Mouse (Mus musculus): Measurements from ENCODE around the gene Gmip. TPM values are rescaled to one million over a fixed set of nuclear protein-coding genes. Genes with fewer than 3 reads are reported as not detected.

Gene Gmip
- total and polyA plus RNA-seq, 3 experiments: 25.4 to 81.8 (median 48.1) TPM

GRCm38 (mm10) chr8:69799261-69799660 is 9.2 kb upstream of the Gmip start:
- DNase-seq (ENCODE audit: extremely low read depth): no peak
- Histone ChIP-seq H3K9ac (ENCODE audit: insufficient read depth, low read depth) (no peak overlapping the region), H3K79me2 (replicated peaks; ENCODE audit: control insufficient read depth, extremely low read depth, insufficient read depth, poor library complexity, severe bottlenecking) (no peaks in the 10 kb centered on the region; the same call in 1 of the 2 replicates), H3K36me3 (replicated peaks in 1 of 2; ENCODE audit: control insufficient read depth in 1 of 2, insufficient read depth in 1 of 2, low read length in 1 of 2) (peaks cover 96 to 98% of the 10 kb centered on the region in 2 experiments), H3K27me3 (replicated peaks) (no peaks in the 10 kb centered on the region), H3K4me2 (ENCODE audit: insufficient read depth, low read depth, poor library complexity, severe bottlenecking) (no peak overlapping the region), H3K4me3 (replicated peaks in 1 of 3; ENCODE audit: low read depth in 2 of 3, low read length in 2 of 3, poor library complexity in 1 of 3) (no peak overlapping the region), H3K4me1 (ENCODE audit: control insufficient read depth in 1 of 2, insufficient read depth in 2 of 2) (no peaks in the 10 kb centered on the region), H3K9me3 (replicated peaks; ENCODE audit: low read length) (no peaks in the 10 kb centered on the region), H3K27ac (ENCODE audit: insufficient read depth, low read depth) (no peak overlapping the region)
- in situ Hi-C loops (cut with MboI; ENCODE audit: low pct_ligation_motif_present, low pct_unique_long_range_greater_than_20kb, low sequenced_read_pairs) (no loop called here), dilution Hi-C loops (cut with MboI; ENCODE audit: extremely low pct_ligation_motif_present, extremely low pct_unique_long_range_greater_than_20kb, low sequenced_read_pairs) (no loop called here)
- TF ChIP-seq MAZ (IDR thresholded peaks at IDR 0.05; ENCODE audit: low read depth, low read length) (no peak), NELFE (IDR thresholded peaks at IDR 0.05; ENCODE audit: low read depth, low read length) (no peak), MAFK (IDR thresholded peaks at IDR 0.05; ENCODE audit: insufficient replicate concordance, low read length) (no peak), SIN3A (IDR thresholded peaks at IDR 0.05; ENCODE audit: low read length) (no peak), RCOR1 (conservative IDR thresholded peaks at IDR 0.05; ENCODE audit: low read depth, low read length) (no peak), MEF2A (IDR thresholded peaks at IDR 0.05; ENCODE audit: borderline replicate concordance, low read depth, low read length) (no peak), ZKSCAN1 (IDR thresholded peaks at IDR 0.05; ENCODE audit: borderline replicate concordance, low read depth, low read length) (no peak), POLR2AphosphoS2 (IDR thresholded peaks at IDR 0.05; ENCODE audit: low read depth, low read length) (no peak), SMC3 (IDR thresholded peaks at IDR 0.05; ENCODE audit: low read depth, low read length) (no peak), GABPA (IDR thresholded peaks at IDR 0.05; ENCODE audit: insufficient replicate concordance, low read depth, low read length) (no peak), PAX5 (IDR thresholded peaks at IDR 0.05; ENCODE audit: low read length) (no peak), RAD21 (IDR thresholded peaks at IDR 0.05; ENCODE audit: low read depth, low read length) (no peak), JUN (IDR thresholded peaks at IDR 0.05; ENCODE audit: insufficient read depth, low read depth, low read length) (no peak), JUND (conservative IDR thresholded peaks at IDR 0.05; ENCODE audit: low read depth, low read length) (no peak), MAX (IDR thresholded peaks at IDR 0.05; ENCODE audit: low read length) (no peak), TCF12 (IDR thresholded peaks at IDR 0.05; ENCODE audit: low read depth, low read length) (no peak), HCFC1 (IDR thresholded peaks at IDR 0.05; ENCODE audit: low read depth, low read length) (no peak)

- H3K79me2 ChIP-seq (replicated peaks; ENCODE audit: control insufficient read depth, extremely low read depth, insufficient read depth, poor library complexity, severe bottlenecking): no peaks in the 10 kb centered on the region; the same call in 1 of the 2 replicates
- dilution Hi-C loops (cut with MboI; ENCODE audit: extremely low pct_ligation_motif_present, extremely low pct_unique_long_range_greater_than_20kb, low sequenced_read_pairs) (no loop called here), in situ Hi-C loops (cut with MboI; ENCODE audit: low pct_ligation_motif_present, low pct_unique_long_range_greater_than_20kb, low sequenced_read_pairs) (no loop called here)
- H3K27ac ChIP-seq (ENCODE audit: insufficient read depth, low read depth): no peak overlapping the region
- no peak overlapping the region for H3K4me3 ChIP-seq (replicated peaks in 1 of 3; ENCODE audit: low read depth in 2 of 3, low read length in 2 of 3, poor library complexity in 1 of 3)
- H3K27me3 ChIP-seq (replicated peaks): no peaks in the 10 kb centered on the region
- no peak overlapping the region for H3K4me2 ChIP-seq (ENCODE audit: insufficient read depth, low read depth, poor library complexity, severe bottlenecking)
- H3K9me3 ChIP-seq (replicated peaks; ENCODE audit: low read length): no peaks in the 10 kb centered on the region
- H3K9ac ChIP-seq (ENCODE audit: insufficient read depth, low read depth): no peak overlapping the region
- H3K36me3 ChIP-seq (replicated peaks in 1 of 2; ENCODE audit: control insufficient read depth in 1 of 2, insufficient read depth in 1 of 2, low read length in 1 of 2): peaks cover 95 to 97% of the 10 kb centered on the region in 2 experiments
- TF ChIP-seq RCOR1 (conservative IDR thresholded peaks at IDR 0.05; ENCODE audit: low read depth, low read length) (no peak), ZNF384 (IDR thresholded peaks at IDR 0.05; ENCODE audit: low read depth, low read length) (no peak), NELFE (IDR thresholded peaks at IDR 0.05; ENCODE audit: low read depth, low read length) (no peak), KAT2A (IDR thresholded peaks at IDR 0.05; ENCODE audit: insufficient replicate concordance, low read length) (no peak), JUN (IDR thresholded peaks at IDR 0.05; ENCODE audit: insufficient read depth, low read depth, low read length) (no peak), PAX5 (IDR thresholded peaks at IDR 0.05; ENCODE audit: low read length) (no peak), USF2 (conservative IDR thresholded peaks at IDR 0.05; ENCODE audit: low read depth, low read length) (no peak), CHD2 (IDR thresholded peaks at IDR 0.05; ENCODE audit: low read length) (no peak), TCF12 (IDR thresholded peaks at IDR 0.05; ENCODE audit: low read depth, low read length) (no peak), E2F4 (IDR thresholded peaks at IDR 0.05; ENCODE audit: insufficient replicate concordance, low read depth, low read length) (no peak), USF1 (IDR thresholded peaks at IDR 0.05; ENCODE audit: low read depth, low read length) (no peak), POLR2A (IDR thresholded peaks at IDR 0.05; ENCODE audit: low read depth, low read length) (no peak), RAD21 (IDR thresholded peaks at IDR 0.05; ENCODE audit: low read depth, low read length) (no peak), BHLHE40 (IDR thresholded peaks at IDR 0.05; ENCODE audit: low read depth, low read length) (no peak), HCFC1 (IDR thresholded peaks at IDR 0.05; ENCODE audit: low read depth, low read length) (no peak), EP300 (IDR thresholded peaks at IDR 0.05; ENCODE audit: low read length) (no peak), ELF1 (IDR thresholded peaks at IDR 0.05; ENCODE audit: low read depth, low read length) (no peak), MAZ (IDR thresholded peaks at IDR 0.05; ENCODE audit: low read depth, low read length) (no peak), MAFK (IDR thresholded peaks at IDR 0.05; ENCODE audit: insufficient replicate concordance, low read length) (no peak)
- H3K4me1 ChIP-seq (ENCODE audit: control insufficient read depth in 1 of 2, insufficient read depth in 2 of 2): peaks cover under 1 to 1% of the 10 kb centered on the region in 2 experiments; a peak in 2 of 4 replicates
- DNase-seq (ENCODE audit: extremely low read depth): no peak
Measured at GRCm38 (mm10) chr8:69799946-69800345, 8.5 kb upstream of the Gmip start.
